17 mouse cellular contexts compared by ENCODE assay signal in genomic region chr13:95799322-95799721, GRCm38 (mm10).
"Had no signal": no experiment of that assay in that cellular context is flagged by ENCODE, and none has a peak within 500 bp of the region (broad histone marks: within the 10 kb centered on the region; RNA-seq: fewer than 3 reads in every experiment).

No protein-coding gene starts in this region.

- H3K27me3 ChIP-seq: liver, embryonic 15.5 days; megakaryocyte, embryonic 14.5 days; midbrain, embryonic 15.5 days; neural tube, embryonic 13.5 days; stomach, embryonic 15.5 days had no signal

- H3K36me3 ChIP-seq: limb, embryonic 10.5 days; liver, embryonic 15.5 days; midbrain, embryonic 15.5 days; neural tube, embryonic 13.5 days; stomach, embryonic 15.5 days had no signal

- H3K4me3 ChIP-seq: left cerebral cortex, adult 2 months; limb, embryonic 10.5 days; liver, embryonic 15.5 days; megakaryocyte, embryonic 14.5 days; midbrain, embryonic 15.5 days; neural tube, embryonic 13.5 days; stomach, embryonic 15.5 days had no signal

- DNase-seq: kidney, adult 18-20 months; kidney, postnatal 10 days; kidney, postnatal 4 days; lung, adult 2 months; retina, postnatal 1 day; right cerebral cortex, postnatal 4 days; spleen, adult 18-20 months; thymus, postnatal 36 days had no signal

- H3K27ac ChIP-seq: left cerebral cortex, adult 2 months; limb, embryonic 10.5 days; liver, embryonic 15.5 days; midbrain, embryonic 15.5 days; neural tube, embryonic 13.5 days; stomach, embryonic 15.5 days had no signal

- H3K4me1 ChIP-seq: midbrain, embryonic 15.5 days; stomach, embryonic 15.5 days had no signal

- H3K9ac ChIP-seq: liver, embryonic 15.5 days; midbrain, embryonic 15.5 days; neural tube, embryonic 13.5 days; stomach, embryonic 15.5 days had no signal

- H3K9me3 ChIP-seq: limb, embryonic 10.5 days; liver, embryonic 15.5 days; megakaryocyte, embryonic 14.5 days; midbrain, embryonic 15.5 days; neural tube, embryonic 13.5 days; stomach, embryonic 15.5 days had no signal

- H3K4me2 ChIP-seq: liver, embryonic 11.5 days; liver, embryonic 15.5 days; midbrain, embryonic 11.5 days; midbrain, embryonic 15.5 days; neural tube, embryonic 13.5 days; stomach, embryonic 15.5 days had no signal

- ATAC-seq: midbrain, embryonic 15.5 days had no signal
